Mouse (Mus musculus): Measurements from ENCODE around the gene Spag17.
A peak's percentile ranks its signal among the peaks of the same experiment; 100 is the strongest.

The Spag17 gene

GRCm38 (mm10) chr3:100163556-100163955, 278.4 kb downstream of the Spag17 start:
- no peak for DNase-seq (ENCODE audit: low spot score)

- DNase-seq (ENCODE audit: low spot score): no peak
Observed at GRCm38 (mm10) chr3:100164991-100165390, 279.8 kb downstream of the Spag17 start.

GRCm38 (mm10) chr3:100176031-100176430, 290.8 kb downstream of the Spag17 start:
- DNase-seq (ENCODE audit: low spot score): no peak

GRCm38 (mm10) chr3:100180471-100180870, 295.3 kb downstream of the Spag17 start:
- no peak for DNase-seq (ENCODE audit: low spot score)

GRCm38 (mm10) chr3:100189444-100189843, 304.2 kb downstream of the Spag17 start:
- DNase-seq (ENCODE audit: low spot score): peak; percentile 80

GRCm38 (mm10) chr3:100189861-100190260, 304.7 kb downstream of the Spag17 start:
- no peak for DNase-seq (ENCODE audit: low spot score)
